Mouse (Mus musculus) midbrain, embryonic 16.5 days (tissue): ENCODE results near the gene Ift27. TPM values are rescaled to one million over a fixed set of nuclear protein-coding genes. Genes with fewer than 3 reads are reported as not detected.

Source experiments
- ATAC-seq: fragments of 200-750 bp; cut with Nextera tagmentation; 2 replicates; pipeline ENCODE4 v1.8.0; 2017; ENCODE audit warnings: moderate TSS enrichment
- H3K27ac ChIP-seq: fragments of 300-500 bp; sonication (generic); 2 replicates; pipeline ENCODE4 v1.5.1; 2014; ENCODE audit warnings: mild to moderate bottlenecking, low read length, mixed read lengths
- H3K27me3 ChIP-seq: fragments of 300-500 bp; sonication (generic); 2 replicates; pipeline ENCODE4 v1.6.1; 2014; ENCODE audit warnings: low read depth, low read length, mixed read lengths; ENCODE audit not compliant: control insufficient read depth, insufficient read depth
- H3K36me3 ChIP-seq: fragments of 300-500 bp; sonication (generic); 2 replicates; pipeline ENCODE4 v1.6.1; 2014; ENCODE audit warnings: mild to moderate bottlenecking, low read length, moderate library complexity, mixed read lengths; ENCODE audit not compliant: control insufficient read depth, insufficient read depth
- H3K4me1 ChIP-seq: fragments of 300-500 bp; sonication (generic); 2 replicates; pipeline ENCODE4 v1.6.1; 2014; ENCODE audit warnings: mild to moderate bottlenecking, low read length, mixed read lengths; ENCODE audit not compliant: control insufficient read depth, insufficient read depth
- H3K4me2 ChIP-seq: fragments of 300-500 bp; sonication (generic); 2 replicates; pipeline ENCODE4 v1.6.1; 2014; ENCODE audit warnings: mild to moderate bottlenecking, low read length, mixed read lengths
- H3K4me3 ChIP-seq: fragments of 300-500 bp; sonication (generic); 2 replicates; pipeline ENCODE4 v1.5.1; 2014; ENCODE audit warnings: low read depth, mild to moderate bottlenecking, low read length, moderate library complexity, mixed read lengths
- H3K9ac ChIP-seq: fragments of 300-500 bp; sonication (generic); 2 replicates; pipeline ENCODE4 v1.6.1; 2014; ENCODE audit warnings: low read depth, low read length, mixed read lengths
- H3K9me3 ChIP-seq: fragments of 300-500 bp; sonication (generic); replicated peaks from 2 replicates; pipeline ENCODE4 v1.6.1; 2014; ENCODE audit warnings: mild to moderate bottlenecking, low read length, mixed read lengths; ENCODE audit not compliant: control insufficient read depth, poor library complexity, severe bottlenecking
- WGBS: fragments of 180-500 bp; shearing (Covaris S2); extraction: QIAGEN DNeasy Blood & Tissue Kit; methylation state at CpG from one replicate; pipeline ENCODE4 v1.1.7; 2014; 5-methylcytosine and 5-hydroxymethylcytosine counted together
- polyA plus RNA-seq: library from polyadenylated mRNA; unstranded; fragments of >200 nt; fragmentation: Nextera tagmentation; extraction: Ambion mirVana; gene quantifications from 2 replicates; pipeline ENCODE4 v1.2.1, GENCODE M21; 2015

Ift27 gene
- polyA plus RNA-seq, 1 experiment from 2014 or later = 104 TPM

DNA sequence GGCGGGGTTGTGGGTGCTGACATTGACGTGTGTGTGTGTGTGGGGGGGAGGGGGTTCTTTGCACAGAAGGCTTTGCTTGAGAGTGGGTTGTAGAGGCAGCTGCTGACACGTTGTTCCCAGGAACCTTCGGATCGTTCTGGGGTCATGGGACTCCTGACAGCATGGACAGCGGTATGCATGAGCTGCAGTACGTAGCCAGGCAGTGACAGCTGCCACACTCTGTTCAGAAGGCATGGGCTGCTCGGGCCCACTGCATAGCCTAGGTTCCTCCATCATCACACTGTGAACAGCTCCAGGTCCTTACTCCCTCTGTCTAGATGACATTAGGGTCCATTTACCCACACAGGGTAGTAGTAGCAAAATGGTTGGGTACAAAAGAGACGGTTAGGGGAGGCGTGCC is 3.4 kb upstream of the Ift27 start:
- ATAC-seq = no peak
- 71% methylated on average over 10 of the region's 10 CpGs for WGBS
- H3K4me1 ChIP-seq = peaks cover 34% of the 10 kb centered on the region
- no peak overlapping the region; the same call in 1 of the 2 replicates for H3K27ac ChIP-seq
- no peak overlapping the region for H3K9ac ChIP-seq
- no peaks in the 10 kb centered on the region for H3K36me3 ChIP-seq
- no peak overlapping the region for H3K4me2 ChIP-seq
- no peak overlapping the region for H3K4me3 ChIP-seq
- H3K27me3 ChIP-seq = no peaks in the 10 kb centered on the region
- H3K9me3 ChIP-seq = no peaks in the 10 kb centered on the region

DNA sequence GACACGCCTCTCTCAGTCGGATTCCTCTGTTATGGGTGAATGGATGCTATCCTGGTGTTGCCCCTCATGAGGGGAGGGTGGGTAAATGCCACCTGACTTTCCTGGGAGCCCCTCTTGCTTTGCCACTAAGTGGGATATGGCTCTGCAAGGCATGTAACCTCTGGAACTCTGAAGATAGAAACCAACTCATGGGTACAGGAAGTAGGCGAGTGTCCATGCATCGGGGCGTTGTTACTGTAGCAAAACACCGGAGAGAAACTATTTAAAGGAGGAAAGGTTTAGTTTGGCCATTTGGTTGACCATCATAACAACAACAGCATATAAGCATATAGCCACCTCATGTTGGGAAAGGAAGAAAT is 959 bp upstream of the Ift27 start:
- WGBS = 75% methylated on average over 6 of the region's 6 CpGs
- Histone ChIP-seq H3K27ac (peak overlapping the region; percentile 89), H3K36me3 (no peaks in the 10 kb centered on the region), H3K9ac (peak overlapping the region; percentile 70), H3K4me2 (peak overlapping the region; percentile 67), H3K9me3 (no peaks in the 10 kb centered on the region), H3K27me3 (no peaks in the 10 kb centered on the region), H3K4me3 (peak overlapping the region; percentile 45), H3K4me1 (peaks cover 27% of the 10 kb centered on the region)
- ATAC-seq = no peak

GRCm38 (mm10) chr15:78172899-78173817 is 749 bp downstream of the Ift27 start:
- peak overlapping the region; percentile 78 for H3K9ac ChIP-seq
- peak overlapping the region; percentile 60 for H3K4me3 ChIP-seq
- peak overlapping the region; percentile 96 for H3K4me2 ChIP-seq
- peaks cover 25% of the 10 kb centered on the region for H3K4me1 ChIP-seq
- no peaks in the 10 kb centered on the region for H3K27me3 ChIP-seq
- no peaks in the 10 kb centered on the region for H3K36me3 ChIP-seq
- ATAC-seq = no peak
- peak overlapping the region; percentile 71 for H3K27ac ChIP-seq
- 21% methylated on average over 26 of the region's 26 CpGs for WGBS
- H3K9me3 ChIP-seq = no peaks in the 10 kb centered on the region

- no peaks in the 10 kb centered on the region for H3K27me3 ChIP-seq
- H3K36me3 ChIP-seq = no peaks in the 10 kb centered on the region
- ATAC-seq = no peak
- H3K9me3 ChIP-seq = no peaks in the 10 kb centered on the region
- no peak overlapping the region for H3K9ac ChIP-seq
- no peak overlapping the region for H3K4me3 ChIP-seq
- peak overlapping the region; percentile 96; the same call in 1 of the 2 replicates for H3K4me2 ChIP-seq
- WGBS = 65% methylated on average over 11 of the region's 11 CpGs
- H3K27ac ChIP-seq = no peak overlapping the region
- peaks cover 21% of the 10 kb centered on the region for H3K4me1 ChIP-seq
These were observed 1.5 kb downstream of the Ift27 start for GRCm38 (mm10) chr15:78172256-78172898.

DNA sequence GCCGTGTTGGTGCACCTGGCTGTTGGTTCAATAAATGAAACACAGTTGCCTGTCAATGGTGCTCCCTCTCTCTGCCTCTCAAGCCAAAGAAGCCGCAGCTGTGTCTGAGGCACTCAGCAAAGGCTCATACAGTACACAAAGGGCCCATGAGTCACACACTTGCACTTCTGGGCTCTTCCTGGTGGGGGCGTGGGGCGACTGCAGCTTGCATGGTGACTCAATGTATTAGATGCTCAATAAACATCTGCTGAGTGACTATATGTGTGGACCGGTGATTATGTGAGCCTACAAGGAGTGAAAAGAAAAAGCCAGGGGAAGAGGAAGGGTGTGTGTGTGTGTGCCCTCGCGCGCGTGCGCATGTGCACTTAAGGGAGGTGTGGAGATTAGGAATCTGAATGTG is 2.3 kb downstream of the Ift27 start:
- H3K27ac ChIP-seq = no peak overlapping the region
- WGBS = 91% methylated on average over 10 of the region's 10 CpGs
- H3K27me3 ChIP-seq = no peaks in the 10 kb centered on the region

DNA sequence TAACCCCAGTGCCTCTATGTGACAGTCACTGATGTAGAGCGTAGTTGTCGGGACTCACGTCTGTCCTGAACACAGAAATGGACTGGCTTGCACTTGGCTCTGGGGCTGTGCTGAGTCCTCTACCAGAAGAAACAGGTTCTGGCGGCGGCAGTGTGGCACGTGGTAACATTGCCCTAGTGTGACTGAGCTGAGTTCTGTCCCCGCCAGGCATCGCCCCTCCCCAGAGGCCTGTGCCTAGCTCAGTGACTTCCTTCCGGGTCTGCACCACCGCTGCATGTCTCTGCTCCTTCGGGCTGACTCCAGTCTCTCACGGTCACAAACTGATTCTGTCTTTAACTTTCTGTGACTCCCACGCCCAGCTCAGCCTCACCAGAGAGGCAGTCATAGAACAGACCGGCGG is 3.2 kb downstream of the Ift27 start:
- Histone ChIP-seq H3K9me3 (no peaks in the 10 kb centered on the region), H3K4me3 (no peak overlapping the region), H3K9ac (no peak overlapping the region), H3K27me3 (no peaks in the 10 kb centered on the region), H3K27ac (no peak overlapping the region), H3K36me3 (no peaks in the 10 kb centered on the region), H3K4me2 (no peak overlapping the region), H3K4me1 (peaks cover 21% of the 10 kb centered on the region)
- ATAC-seq = no peak
- 95% methylated on average over 15 of the region's 15 CpGs for WGBS

More for the DNA sequence above, 2.3 kb downstream of the Ift27 start:
- no peak overlapping the region for H3K4me2 ChIP-seq
- H3K4me1 ChIP-seq = peaks cover 21% of the 10 kb centered on the region
- no peaks in the 10 kb centered on the region for H3K9me3 ChIP-seq
- H3K4me3 ChIP-seq = no peak overlapping the region
- no peak overlapping the region for H3K9ac ChIP-seq
- ATAC-seq = no peak
- no peaks in the 10 kb centered on the region for H3K36me3 ChIP-seq

DNA sequence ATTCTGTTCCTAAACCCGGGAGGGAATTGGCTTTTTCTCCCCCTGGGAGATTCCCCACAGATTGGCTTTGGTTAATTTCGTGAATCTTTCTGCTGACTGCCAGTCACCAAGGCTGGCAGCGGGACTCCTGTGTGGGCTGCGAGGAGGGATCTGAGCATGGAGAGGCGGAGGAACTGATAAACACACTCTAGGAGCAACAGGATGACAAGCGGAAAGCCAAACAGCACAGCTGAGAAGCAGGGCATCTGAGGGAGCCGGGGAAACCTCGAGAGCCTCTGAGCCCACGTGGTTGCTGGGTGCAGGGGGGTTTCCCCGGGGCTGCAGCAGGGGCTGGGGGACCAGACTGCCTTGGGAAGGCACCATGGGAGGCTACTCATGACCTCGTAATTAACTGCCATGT is 4.3 kb downstream of the Ift27 start:
- no peak overlapping the region for H3K4me3 ChIP-seq
- no peaks in the 10 kb centered on the region for H3K36me3 ChIP-seq
- no peak overlapping the region for H3K27ac ChIP-seq
- H3K4me2 ChIP-seq = no peak overlapping the region
- H3K4me1 ChIP-seq = peaks cover 17% of the 10 kb centered on the region
- no peak overlapping the region for H3K9ac ChIP-seq
- no peak for ATAC-seq
- WGBS = 85% methylated on average over 10 of the region's 11 CpGs
- H3K9me3 ChIP-seq = no peaks in the 10 kb centered on the region
- no peaks in the 10 kb centered on the region for H3K27me3 ChIP-seq

DNA sequence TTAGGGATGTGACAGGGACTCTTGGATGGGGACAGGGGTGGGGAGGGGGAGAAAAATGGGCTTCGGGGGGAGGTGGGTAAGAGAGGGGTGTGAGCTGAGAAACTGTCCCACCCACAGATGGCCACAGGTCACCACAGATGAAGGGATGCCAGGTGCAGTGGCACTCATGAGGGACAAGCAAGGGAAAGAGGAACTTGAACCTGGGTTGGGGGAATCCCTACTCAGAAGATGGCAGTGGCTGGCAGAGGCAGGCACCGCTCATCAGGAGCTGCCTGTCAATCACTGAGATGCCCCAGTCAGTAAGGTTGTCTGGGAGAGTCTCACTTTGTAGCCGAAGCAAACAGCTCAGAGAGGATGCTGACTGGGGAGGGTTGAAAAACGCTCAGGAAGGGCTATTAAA is 8.6 kb downstream of the Ift27 start:
- ATAC-seq = no peak
- WGBS = 81% methylated on average over 4 of the region's 4 CpGs
- Histone ChIP-seq H3K4me3 (no peak overlapping the region), H3K27me3 (no peaks in the 10 kb centered on the region), H3K4me2 (no peak overlapping the region), H3K9ac (no peak overlapping the region), H3K9me3 (no peaks in the 10 kb centered on the region), H3K36me3 (no peaks in the 10 kb centered on the region), H3K4me1 (peaks cover 6% of the 10 kb centered on the region; the same call in 1 of the 2 replicates), H3K27ac (no peak overlapping the region)

- no peaks in the 10 kb centered on the region for H3K27me3 ChIP-seq
- H3K4me3 ChIP-seq = no peak overlapping the region
- H3K36me3 ChIP-seq = no peaks in the 10 kb centered on the region; the same call in 1 of the 2 replicates
- no peak overlapping the region for H3K9ac ChIP-seq
- no peak overlapping the region for H3K4me2 ChIP-seq
- no peaks in the 10 kb centered on the region for H3K9me3 ChIP-seq
- peak overlapping the region; percentile 36; the same call in 1 of the 2 replicates for H3K27ac ChIP-seq
- no peak for ATAC-seq
- peaks cover 6% of the 10 kb centered on the region; the same call in 1 of the 2 replicates for H3K4me1 ChIP-seq
- WGBS = 51% methylated on average over 11 of the region's 11 CpGs
These were observed 9.4 kb downstream of the Ift27 start for GRCm38 (mm10) chr15:78164466-78164865.
